Mouse (Mus musculus) gastrocnemius, adult 18-20 months (tissue): ENCODE measurements around the gene Rcbtb2. TPM values are rescaled to one million over a fixed set of nuclear protein-coding genes. Genes with fewer than 3 reads are reported as not detected.

Source experiments
- DNase-seq: peaks from one replicate; pipeline ENCODE4 v3.0.0; 2021; ENCODE audit warnings: low spot score
- total RNA-seq, 2 experiments: library from RNA; stranded (reverse); gene quantifications; 2 replicates each; pipeline ENCODE4 v1.2.3; 2021

Rcbtb2 gene
- total RNA-seq, 2 experiments from 2014 or later, result 13.6 to 14.8 TPM

DNA sequence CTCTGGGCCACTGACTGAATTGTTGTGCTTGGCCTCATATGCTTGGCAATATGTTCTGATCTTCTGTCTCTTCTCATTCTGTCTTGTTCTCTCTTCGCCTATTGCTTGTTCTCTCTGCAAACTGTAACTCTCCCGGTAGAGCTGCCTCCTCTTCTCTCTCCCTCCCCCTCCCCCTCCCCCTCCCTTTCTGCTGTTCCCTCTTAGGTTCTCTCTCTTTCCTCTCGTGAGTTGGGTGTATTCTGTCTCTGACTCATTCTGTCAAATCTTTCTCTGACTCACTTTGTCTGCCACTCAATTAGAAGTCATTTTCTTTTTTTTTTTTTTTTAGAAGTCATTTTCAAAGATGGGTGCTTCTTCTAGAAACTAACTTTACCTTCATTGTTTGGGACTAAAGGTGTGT, 23.9 kb downstream of the Rcbtb2 start:
- DNase-seq, result no peak

DNA sequence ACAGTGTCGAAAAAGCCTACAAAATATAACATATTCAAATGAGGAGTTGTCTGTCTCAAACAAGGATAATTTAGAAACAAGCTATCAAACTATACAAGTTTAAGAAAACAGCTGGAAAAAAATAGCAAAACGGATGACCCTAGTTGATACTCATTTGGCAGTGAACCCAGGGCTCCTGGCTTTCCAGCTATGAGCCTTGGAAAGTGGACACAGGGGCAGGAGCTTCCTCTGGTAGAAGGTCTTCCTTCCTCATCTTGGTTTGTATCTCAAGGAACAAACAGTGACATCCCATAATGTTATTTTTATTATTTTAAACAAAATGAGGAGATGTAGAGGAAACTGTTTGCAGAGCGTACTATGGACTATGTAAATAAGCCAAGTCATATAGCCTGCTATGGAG, 25.3 kb downstream of the Rcbtb2 start:
- DNase-seq, result no peak

DNA sequence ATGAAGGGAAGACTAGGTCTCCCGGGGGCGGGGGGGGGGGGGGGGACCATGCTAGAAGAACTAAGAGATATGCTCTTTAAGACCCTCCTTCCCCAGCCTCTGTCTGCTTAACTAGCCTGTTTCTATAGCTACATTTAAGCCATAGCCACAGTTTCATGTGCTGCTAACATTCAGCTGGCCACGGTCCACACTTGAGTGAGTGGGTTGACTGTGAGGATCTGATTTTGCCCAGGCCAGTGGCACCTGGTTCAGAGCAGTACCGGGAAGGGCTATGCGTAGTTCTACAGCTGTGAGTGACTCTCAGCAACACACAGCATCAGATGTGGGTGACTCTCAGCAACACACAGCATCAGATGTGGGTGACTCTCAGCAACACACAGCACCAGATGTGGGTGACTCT, 38.5 kb downstream of the Rcbtb2 start:
- no peak for DNase-seq

DNA sequence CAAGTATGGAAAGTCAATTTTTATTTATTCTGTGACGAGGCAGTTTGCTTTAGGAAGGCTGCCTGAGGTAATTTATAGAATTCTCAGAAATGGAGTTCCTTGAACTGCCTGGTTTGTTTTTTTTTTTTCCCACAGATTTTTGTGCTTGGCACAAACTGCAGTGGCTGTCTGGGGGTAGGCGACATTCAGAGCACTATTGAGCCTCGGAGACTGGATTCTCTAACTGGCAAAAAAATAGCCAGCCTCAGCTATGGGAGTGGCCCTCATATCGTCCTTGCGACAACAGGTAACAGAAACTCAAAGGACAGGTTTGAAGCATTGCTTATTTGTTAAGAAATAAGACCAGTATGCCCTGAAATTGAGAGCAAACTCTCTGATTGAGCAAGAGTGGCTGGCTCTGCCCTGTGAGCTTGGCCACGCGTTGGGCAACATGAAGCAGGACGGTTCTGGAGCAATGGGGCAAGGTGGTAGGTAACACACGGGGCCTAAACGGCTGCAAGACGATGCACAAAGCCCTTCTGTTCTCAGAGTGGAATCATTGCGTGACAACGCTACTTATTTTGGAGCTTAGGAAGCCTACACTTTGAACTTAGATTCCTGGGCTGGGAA, 39.5 kb downstream of the Rcbtb2 start:
- no peak for DNase-seq

DNA sequence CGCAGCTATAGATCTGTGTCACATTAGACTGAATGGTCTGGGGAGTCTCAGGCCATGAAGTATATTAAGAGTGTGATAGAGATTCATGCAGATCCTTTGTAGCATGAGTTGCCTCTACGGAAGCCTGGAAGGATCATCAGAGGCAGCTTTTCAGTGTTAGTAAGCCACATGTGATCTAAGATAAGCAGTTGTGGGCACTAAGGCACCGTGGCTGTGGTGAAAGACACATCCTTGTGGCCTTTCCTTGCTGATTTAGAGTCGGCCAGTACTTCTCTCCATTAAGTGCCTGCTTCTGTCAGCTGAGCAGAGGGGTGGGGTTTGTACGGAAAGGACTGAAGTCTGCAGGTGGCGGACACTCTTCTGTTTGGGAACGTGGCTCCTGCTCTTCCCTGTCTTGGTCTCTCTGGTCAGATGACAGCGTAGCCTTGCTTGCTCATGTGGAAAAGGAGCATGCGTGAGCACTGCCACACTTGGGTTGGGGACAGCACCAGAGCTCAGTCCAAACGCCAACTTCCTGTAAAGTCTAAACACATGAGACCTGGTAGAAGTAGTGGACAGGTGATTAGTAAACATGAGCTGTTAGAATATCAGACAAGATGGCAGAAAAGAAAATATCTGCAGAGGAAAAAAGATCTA, 40.6 kb downstream of the Rcbtb2 start:
- no peak for DNase-seq

DNA sequence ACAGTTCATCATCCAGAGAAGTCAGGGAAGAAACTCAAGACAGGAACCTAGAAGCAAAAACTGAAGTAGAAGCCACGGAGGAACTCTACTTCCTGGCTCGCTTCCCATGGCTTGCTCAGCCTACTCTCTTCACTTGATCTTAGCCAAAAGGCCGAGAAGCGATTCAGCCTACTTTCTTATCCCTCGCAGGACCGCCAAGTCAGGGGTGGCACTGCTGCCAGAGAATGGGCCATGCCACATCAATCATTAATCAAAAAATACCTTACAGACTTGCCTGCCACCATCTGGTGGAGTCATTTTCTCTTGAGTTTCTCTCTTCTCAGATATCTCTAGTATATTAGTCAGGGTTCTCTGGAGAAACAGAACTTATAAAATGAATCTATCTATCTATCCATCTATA, 42.3 kb downstream of the Rcbtb2 start:
- DNase-seq, result no peak

DNA sequence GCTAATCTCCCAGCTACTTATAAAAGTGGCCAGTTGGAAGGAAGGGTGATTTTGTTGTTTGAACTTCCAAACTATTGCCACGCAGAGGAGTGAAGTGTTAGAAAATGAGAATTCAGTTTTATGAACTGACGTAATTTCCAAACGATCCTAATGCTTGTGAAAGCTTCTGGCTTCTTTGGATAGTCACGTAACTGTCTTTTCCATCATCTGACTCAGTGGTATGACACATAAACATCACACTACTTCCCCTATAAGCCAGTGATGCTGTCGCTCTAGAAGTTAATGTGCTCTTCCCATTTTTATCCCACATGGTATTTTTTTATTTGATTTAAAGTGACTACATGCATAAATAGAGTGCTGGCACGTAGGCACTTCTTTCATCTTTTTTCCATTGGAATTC, 45.8 kb downstream of the Rcbtb2 start:
- no peak for DNase-seq

DNA sequence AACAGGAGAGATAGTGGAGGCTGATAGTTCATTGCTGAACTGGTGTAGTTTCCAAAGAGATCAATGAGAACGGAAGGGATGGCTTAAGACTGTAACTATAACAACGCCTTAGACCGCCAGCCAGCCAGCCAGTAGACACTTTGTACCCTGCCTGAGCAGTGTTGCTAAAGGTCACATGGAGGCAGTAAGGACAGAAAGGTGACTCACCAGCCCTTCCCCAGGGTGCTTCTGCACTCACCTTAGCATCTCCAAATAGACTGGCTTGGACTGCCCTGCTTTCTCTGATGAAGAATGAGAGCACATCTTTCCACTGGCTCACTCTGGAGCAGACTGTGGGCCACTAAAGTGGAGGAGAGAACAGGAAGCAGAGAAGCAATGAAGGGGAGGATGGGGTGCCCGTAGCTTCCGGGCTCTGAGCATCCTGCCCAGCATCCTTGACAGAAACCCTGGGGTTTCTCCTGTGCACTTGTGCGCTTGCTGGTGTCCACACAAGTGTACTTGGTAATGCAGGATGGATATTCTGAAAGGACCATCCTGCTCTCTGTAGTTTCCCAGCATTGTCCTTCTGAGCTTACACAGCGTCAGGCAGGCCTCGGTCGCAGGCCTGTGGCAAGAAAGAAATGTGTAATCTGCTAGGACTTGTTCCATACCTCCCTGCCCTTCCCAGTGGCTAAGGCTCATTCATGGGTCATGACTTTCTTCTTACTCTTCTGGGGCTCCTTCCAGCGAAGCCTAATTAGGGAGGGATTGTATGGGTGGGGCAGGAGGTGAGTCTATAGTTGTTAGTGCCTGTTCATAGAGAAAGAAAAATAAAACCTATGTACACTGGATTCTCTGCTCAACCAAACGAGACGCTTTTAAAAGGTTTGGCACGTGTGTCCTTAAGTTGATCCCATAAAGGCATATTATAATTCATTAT, 47.3 kb downstream of the Rcbtb2 start:
- no peak for DNase-seq

DNA sequence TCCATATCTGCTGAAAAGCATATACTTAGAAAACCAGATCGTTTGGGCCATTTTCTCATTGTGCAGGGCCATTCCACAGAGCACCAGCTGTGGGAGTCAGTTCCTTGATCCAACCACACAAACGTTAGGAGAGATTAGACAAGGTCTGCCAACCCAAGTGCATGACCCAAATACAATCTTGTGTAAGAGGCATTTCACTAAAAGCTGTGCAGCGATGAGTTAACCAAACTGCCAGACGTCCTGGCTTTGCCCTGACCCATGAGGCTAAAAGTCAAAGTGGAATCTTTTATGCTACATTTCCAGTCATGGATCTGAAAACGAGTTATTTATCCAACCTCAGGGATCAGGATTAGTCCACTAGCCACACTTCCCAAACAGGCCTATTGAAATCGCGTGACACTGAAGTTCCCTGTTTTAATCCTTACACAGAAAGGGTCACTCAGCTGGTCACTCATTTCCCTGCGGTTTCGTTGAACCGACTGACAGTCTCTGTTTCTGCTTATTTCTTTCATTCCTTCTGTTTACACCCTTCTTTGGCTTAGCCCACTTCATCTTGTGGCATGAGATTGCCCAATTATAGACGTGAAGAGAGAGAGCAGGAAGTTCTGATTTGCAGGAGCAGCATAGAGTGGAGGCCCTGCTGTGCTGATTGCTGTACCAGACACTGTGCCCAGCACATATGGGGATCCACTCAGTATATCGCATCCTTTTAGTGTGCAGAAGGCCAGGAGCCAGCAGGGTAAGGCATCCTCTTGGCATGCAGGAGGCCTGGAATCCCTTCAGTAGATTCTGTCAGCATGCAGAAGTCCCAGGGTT, 49.6 kb downstream of the Rcbtb2 start:
- no peak for DNase-seq

DNA sequence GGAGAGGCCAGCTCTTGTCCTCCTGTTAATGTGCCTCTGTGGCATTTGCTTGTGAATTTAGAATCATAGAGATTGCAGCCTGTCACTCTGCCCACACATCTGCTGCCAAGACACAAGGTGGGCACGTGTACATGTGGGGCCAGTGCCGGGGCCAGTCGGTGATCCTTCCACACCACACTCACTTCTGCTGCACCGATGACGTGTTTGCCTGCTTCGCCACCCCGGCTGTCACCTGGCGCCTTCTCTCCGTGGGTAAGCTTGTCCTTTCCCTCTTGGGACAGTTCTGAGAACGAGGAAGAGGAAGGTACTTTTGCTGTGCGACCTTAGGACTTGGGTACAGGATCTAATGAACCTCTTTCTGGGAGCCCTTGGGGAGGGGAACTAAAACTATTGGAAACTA, 50.8 kb downstream of the Rcbtb2 start:
- DNase-seq, result no peak

DNA sequence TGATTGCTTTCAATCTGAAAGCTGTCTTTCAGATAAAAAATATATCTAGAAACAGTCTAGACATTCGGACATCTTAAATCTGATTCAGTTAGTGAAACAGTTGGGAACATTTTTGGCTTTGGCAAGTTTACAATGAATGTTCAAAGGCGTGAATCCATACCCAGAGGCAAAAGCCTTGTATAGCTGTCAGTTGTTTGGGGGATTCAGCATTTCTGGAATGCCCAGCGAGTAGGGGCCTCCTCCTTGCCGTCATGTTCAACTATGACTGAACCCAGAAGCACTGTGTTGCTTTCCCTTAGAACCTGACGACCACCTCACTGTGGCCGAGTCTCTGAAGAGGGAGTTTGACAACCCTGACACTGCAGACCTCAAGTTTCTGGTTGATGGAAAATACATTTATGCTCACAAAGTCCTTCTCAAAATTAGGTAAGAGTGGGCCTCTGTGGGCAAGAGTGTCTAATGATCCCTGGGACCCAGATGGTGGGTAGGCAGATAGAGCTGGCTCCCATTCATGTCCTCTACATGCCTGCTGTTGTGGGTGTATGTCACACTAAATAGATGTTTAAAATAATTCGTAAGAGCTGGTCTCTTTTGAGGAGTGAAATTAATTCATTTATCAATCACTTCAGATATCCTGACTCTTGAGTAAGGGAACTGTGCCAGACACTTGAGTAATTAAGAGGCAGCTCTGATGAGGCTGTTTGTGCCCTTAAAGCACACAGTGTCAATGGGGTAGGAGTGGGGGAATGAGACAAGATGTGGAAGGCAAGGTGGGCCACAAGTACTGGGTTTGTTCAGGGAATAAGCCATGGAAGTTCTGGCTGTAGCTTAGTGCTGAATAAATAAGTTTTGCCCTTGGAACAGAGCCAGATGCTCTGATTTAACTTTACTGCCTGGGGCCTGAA, 51.5 kb downstream of the Rcbtb2 start:
- no peak for DNase-seq

DNA sequence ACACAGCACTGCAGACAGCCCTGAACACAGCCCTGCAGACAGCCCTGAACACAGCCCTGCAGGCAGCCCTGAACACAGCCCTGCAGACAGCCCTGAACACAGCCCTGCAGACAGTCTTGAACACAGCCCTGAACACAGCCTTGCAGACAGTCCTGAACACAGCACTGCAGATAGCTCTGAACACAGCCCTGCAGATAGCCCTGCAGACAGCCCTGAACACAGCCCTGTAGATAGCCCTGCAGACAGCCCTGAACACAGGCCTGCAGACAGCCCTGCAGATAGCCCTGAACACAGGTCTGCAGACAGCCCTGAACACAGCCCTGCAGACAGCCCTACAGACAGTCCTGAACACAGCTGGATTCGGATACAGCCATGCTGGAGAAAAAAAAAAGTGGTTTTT, 52.2 kb downstream of the Rcbtb2 start:
- no peak for DNase-seq

DNA sequence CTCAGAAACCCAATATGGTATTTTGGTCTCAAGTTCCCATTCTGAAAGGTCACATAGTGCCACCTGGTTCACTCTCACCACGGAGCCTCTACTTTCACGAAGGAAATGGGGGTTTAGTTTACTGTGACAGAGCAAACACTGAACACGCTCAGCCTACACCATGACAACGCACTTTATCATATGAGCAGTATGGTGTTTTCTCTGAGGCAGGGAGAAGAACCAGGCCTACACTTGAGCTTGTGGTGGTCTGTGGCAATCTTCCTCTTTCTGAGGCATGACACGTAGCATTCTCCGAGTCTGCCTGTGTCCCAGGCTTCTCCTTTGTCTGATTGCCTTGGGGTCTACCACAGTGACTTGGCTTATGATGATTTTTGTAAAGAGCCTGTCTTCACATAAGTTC, 53.0 kb downstream of the Rcbtb2 start:
- DNase-seq, result no peak

DNA sequence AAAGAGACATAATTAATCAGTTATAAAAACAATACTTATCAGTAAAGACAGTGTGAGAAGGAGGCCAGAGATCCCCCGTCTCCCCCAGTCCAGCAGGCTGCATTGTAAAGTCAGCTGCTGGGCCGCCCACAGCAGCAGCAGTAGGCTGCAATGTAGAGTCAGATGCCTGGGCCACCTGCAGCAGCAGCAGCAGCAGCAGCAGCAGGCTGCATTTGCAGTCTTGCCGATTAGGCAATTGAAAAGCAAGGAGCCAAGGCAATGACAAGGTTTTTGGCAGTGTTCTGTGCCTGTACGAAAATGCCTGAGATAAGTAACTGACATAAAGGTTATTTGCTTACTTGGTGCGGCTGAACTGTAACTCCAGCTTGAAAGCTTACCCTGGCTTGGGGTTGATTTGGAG, 53.4 kb downstream of the Rcbtb2 start:
- DNase-seq, result no peak

DNA sequence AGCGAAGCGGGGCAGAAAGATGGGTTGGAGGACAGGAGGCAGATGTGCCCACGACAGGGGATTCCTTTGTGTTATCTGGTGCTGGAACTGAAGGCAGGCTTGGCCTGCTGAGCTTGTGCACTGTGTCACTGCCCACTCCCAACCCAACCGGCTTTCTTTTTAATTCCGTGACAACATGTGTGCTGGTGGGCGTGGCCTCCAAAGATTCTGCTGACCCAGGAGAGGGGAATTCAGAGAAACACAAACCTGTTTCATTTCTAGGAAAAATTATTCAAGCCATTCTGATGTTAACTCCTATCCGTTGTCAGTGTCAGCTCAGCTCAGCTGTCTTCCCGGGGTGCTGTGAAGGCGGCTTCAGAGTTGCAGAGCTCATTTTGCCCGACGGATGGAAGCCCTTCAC, 55.1 kb downstream of the Rcbtb2 start:
- no peak for DNase-seq

DNA sequence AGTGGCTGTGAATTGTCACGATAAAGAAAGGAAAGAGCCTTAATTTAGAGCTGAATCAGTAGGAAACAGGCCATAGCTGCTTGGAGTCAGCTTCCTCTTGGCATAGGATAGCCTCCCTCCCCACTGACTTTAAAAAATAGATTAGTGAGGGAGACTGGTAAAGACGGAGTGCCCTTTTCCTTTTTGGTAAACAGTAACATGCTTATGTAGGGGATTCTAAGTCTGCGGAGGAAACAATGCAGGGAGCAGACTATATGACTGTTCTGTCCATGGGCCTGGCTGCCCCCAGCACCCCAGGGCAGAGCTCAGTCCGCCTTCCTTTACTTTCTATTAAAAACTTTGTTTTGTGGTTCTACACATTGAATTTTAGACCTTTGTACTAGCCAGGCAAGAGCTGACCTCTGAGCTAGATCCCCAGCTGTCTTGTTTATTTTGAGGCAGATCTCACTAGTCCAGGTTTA, 56.4 kb downstream of the Rcbtb2 start:
- DNase-seq, result no peak

DNA sequence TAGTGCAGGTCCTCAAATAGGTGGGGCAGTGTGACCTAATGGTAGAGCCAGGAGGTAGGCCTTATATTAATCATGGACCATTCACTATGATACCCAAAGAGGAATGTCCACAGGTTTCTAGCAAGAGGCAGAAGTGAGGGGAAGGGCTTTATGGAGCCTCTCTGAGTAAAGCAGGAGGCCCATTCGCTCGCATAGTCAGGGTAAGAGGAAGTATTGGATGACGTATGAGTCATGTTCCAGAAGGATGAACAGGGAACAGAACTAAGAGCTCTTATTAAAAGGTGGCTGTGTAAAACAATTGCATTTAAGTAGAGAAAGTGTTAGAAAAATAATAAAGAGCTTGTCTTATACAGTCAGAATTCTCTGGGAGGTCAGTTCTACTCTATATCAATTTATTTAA, 57.8 kb downstream of the Rcbtb2 start:
- no peak for DNase-seq

DNA sequence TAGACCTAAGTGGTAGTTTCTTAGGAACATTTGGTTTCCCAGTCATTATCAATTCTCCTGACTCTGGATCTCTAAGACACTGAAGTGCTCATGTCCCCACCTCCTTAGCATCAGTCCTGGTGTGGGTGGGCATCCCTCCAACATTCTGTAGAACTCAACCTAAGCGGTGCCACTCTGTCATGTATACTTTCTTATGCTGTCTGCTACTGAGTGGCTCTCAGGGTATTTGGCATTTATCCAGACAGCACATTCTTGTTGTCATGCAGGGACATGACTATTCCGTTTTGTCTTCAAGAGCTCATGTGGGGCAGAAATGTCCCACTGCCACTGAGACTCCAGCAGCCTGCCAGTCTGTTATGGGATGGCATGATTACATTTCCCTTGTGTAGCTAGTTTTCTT, 58.3 kb downstream of the Rcbtb2 start:
- DNase-seq, result no peak

DNA sequence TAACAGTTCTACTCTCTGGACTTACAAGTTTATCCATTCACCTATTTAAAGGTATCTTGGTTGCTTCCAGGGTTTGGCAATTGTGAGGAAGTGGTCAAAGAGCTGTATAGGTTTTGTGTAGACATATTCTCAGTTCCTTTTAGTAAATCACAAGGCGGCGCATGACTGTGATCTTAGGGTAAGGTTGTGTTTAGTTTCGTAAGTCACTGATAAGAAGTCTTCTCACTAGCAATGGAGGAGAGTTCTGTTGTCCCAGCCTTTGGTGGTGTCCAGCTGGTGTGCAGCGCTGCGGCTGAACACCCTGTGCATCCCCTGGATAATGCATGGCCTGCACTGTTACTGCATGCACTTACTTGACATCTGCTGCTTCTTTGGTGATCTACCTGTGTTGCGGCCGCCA, 64.0 kb downstream of the Rcbtb2 start:
- no peak for DNase-seq

DNA sequence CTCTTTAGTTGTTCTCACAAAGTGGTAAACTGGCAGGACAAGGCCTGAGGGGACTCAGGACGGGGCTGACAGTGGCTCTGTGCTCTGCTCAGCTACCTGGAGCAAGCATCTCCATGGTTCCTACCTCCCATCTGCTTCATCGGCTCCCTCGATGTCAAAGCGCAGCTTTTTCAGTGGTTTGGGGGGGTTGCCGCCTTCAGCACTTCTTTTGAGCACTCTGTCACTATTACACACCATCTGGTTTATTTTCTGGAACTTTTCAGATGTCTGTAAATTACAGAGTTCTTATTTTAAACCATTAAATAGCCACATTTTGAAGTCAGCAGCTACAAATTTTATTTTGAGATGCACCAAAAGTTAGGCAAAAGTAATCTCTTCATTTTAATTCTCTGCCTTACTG, 76.2 kb downstream of the Rcbtb2 start:
- DNase-seq, result no peak

DNA sequence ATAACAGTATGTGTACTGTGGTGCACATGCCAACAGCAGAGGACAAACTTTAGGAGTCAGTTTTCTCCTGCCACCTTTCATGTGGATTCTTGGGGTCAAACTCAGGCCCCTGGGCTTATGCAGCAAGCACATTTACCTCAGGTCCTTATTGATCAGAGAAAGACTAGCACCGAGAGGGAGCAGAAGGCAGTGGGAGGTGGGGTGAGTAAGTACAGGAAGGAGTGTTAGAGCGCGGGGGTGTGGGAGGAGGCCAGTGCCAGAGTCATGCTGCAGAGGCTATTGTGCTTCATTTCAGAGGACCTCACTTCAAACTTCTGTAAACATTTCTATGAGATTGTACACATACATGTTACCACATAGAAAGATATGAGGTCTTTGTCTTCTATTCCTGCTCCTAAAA, 78.6 kb downstream of the Rcbtb2 start:
- no peak for DNase-seq
